Mouse (Mus musculus) cerebellum, adult 9-10 months (tissue): ENCODE measurements around the gene Tmem176a.
"Not testable (repeated sequence)": the region's sequence is repeated elsewhere in the genome, so short reads cannot be mapped to it uniquely, and the experiment has no call there.

Experiments used
- DNase-seq: peaks from one replicate; pipeline ENCODE4 v3.0.0; 2022

Gene Tmem176a

GRCm38 (mm10) chr6:48840371-48840969 lies at the start of gene Tmem176a:
Gene Tmem176a, plus strand, starts transcription at chr6:48840919.
- DNase-seq = no peak

- no peak for DNase-seq
These were observed 38.8 kb upstream of the Tmem176a start for GRCm38 (mm10) chr6:48801897-48802296.

DNA sequence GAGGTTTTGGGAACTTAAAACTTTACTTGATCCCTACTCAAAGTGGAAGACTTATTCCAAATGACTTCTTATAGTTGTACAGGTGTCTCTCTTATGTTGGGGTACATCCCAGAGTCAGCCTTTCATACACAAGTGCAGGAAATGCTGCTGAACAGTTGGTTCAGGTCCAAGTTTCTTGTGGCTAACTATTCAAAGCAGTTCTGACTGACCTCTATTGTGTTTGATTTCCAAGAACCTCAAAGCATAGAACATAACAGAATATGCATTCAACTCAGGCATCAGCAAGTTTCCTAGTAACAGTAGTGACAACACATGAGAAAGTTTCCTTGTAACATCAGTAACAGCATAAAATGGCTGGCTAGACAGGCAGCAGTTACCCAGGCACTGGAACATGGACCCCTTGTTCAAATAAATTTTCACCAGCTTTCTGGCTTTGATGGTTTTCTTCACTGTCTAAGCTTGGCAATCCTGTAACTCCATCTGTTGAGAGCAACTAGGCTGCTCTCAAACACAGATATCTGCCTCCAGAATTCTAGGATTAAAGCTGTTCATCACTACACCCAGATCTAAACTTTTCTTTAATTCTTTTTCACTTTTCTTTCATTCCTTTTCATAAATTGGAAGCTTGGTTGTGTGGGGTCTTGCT lies 37.2 kb upstream of the Tmem176a start:
- DNase-seq = no peak

- no peak for DNase-seq
These were observed 36.4 kb upstream of the Tmem176a start for GRCm38 (mm10) chr6:48804346-48804745.

GRCm38 (mm10) chr6:48806746-48807145 lies 34.0 kb upstream of the Tmem176a start:
- DNase-seq = no peak

DNA sequence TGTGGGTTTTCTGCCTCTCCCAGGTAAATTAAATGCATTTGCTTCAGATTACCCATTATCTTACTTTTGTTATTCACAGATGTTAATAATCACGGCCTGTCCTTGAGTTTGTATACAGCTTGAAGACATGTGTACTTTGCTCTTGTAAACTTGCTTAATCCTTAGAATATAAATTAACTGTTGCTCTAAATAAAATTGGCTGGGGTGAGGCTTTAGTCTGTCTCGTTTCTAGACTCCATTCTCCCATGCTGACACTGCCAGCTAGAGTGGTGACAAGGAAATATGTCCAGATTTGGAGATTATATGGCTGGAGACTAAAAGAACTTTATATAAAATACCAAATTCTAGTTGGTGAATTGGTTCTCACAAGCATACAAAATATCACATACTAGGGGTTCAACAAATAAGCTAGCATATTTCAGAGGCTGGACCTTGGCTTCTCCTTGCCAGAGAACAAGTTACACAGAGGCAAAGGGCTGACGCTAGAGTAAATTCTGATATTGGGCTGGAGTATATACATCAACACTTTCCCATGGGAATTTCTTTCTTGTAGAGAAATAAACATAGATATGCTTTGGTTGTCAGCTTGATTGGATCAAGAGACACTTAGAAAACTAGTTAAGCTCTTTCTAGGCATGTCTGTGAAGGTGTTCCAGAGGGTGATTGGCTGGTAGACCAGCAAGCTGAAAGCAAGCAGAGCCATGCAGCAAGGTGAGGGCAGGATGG lies 31.1 kb upstream of the Tmem176a start:
- DNase-seq = no peak

GRCm38 (mm10) chr6:48815013-48815412 lies 25.7 kb upstream of the Tmem176a start:
- no peak for DNase-seq

DNA sequence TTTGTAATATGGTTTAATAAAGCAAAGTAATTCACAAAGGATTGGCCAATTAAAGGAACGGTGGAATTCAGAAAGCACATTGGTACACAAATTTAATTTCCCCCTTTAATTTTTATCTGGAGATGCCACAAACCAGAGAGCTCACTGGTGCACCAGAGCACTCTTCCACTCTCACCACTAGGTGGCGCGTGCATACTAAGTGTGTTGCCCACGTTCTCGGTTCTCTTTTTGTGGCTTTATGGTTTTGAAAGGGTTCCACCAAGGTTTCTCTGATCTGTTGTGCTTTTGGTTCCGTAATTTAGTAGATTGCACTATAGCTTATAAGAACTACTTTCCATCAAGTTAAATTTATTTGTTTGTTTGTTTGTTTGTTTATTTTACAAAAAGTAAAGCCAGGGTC lies 22.9 kb upstream of the Tmem176a start:
- DNase-seq = peak; percentile 54

- not testable (repeated sequence) for DNase-seq
These were observed 18.5 kb upstream of the Tmem176a start for GRCm38 (mm10) chr6:48821991-48822785.

- DNase-seq = no peak
These were observed 15.7 kb upstream of the Tmem176a start for GRCm38 (mm10) chr6:48825016-48825415.

DNA sequence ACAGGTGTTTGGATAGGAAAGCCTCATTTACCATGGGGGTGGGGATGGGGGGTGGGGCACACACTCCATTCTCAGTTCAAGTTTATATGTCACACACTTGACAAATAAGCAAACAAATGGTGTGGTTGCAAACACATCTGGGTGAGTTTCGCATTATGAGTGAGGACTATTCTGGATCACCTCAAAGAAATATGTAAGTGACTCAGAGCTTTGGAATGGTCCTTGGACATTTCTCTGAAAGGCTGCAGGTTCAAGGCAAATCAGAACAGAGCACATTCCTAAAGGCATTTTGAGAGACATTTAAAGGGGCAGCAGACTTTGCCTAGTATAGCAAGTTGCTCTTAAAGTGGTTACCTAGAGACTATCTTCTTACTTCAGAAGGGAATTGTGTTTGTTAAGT lies 11.7 kb upstream of the Tmem176a start:
- DNase-seq = no peak

DNA sequence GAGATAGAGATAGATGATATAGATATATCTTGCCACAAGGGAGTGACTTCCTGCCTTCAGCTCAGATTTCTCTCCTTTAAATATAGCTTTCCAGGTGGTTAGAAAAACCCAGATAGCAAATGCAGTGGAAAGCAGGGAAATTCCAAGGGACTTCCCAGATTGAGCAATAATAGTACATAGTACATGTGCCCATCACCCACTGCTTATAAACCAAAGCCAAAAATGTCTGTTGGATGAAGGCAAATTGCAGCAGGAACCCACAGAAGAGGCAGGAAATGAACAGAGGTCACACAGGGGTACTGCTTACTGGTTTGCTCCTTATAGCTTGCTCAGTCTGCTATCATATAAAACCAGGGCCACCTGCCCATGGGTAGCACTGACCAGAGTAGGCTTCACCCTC lies 11.1 kb upstream of the Tmem176a start:
- no peak for DNase-seq

DNA sequence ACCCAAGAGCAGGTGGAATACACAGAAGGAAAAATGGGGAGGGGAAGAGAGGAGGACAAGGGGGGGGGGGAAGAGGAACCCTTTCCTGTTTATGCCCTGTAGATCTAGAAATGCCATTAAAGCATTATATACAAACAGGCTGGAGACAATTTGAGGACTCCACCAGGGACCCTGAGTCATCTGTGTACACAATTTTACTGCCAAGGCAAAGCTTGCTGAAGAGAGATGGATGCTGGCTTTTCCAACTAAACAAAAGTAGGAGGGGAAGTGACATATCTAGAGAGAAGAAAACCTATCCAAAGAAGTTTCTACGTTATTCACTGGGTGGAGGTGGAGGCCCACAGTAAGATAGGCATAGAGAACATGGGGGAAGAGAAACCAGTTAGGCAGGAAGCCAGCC lies 10.5 kb upstream of the Tmem176a start:
- no peak for DNase-seq

- no peak for DNase-seq
These were observed 9.6 kb upstream of the Tmem176a start for GRCm38 (mm10) chr6:48831141-48831540.

- DNase-seq = no peak
These were observed 8.3 kb upstream of the Tmem176a start for GRCm38 (mm10) chr6:48832426-48832825.

DNA sequence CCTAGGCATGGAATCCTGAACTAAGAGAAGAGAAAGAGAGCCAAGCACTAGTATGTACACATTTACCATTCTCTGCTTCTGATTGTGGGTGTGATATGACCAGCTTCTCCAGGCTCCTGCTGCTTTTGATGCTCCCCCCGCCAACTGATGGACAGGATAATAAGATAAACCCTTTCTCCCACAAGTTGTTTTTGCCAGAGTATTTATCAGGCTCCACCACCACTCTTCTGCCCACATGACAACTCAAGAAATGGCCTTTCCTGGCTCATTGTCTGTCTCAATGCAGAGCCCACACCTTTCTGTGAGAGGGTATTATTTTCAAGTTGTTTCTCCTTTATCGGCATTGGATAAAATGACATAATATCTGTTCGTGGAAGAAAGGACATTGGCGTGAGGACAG lies 7.2 kb upstream of the Tmem176a start:
- no peak for DNase-seq

DNA sequence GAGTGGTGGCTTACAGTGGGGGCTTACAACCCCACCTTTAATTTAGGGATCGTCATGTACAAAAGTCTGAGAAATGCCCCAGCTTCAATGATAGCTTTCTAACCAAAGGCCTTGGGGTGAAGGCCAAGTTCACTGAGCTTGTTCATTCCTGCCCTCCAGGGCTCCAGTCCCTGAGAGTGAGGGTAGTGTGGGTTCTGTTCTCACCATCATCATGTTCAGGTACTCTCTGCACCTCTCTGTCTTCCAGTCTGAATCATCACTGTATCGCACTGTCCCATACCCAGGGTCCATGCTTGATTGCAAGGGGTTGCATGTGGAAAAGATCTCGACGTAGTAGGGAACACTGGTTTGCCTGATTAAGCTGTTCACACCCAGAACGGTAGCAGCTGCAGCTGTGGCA lies 5.5 kb upstream of the Tmem176a start:
- DNase-seq = no peak

GRCm38 (mm10) chr6:48836146-48836545 lies 4.6 kb upstream of the Tmem176a start:
- no peak for DNase-seq

- no peak for DNase-seq
These were observed 3.2 kb upstream of the Tmem176a start for GRCm38 (mm10) chr6:48837516-48837915.

- DNase-seq = no peak
These were observed 2.2 kb upstream of the Tmem176a start for GRCm38 (mm10) chr6:48838321-48839080.

DNA sequence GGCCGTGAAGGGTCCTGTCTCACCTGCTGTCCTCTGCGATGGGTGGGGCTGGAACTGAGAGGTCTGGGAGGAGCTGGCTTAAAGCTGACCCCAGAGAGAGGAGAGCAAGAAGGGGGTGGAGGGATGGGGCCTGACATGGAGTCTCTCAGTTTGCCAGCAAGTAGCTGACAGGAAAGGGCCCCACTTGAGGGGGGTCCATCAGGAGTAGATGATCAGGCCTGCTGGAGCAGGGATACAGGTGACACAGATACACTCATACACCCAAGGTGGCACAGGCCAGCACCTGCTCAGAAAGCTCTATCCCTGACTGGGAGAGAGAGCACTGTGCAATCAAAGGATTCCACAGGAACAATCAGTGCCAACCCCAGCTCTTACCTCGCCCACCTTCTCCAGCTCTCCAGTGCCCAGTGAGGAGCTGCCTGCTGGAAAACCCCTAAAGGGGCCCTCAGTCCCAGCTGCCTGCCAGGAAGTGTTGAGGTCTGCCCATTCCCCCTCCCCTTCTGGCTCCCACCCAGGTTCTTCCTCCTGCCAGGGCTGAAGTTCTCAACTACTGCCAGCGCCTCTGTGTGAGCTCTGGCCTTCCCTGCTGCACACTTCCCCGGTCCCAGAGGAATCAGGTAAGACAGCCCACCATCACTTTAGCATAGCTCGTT lies 380 bp downstream of the Tmem176a start, which contains the start of gene Tmem176b:
Tmem176b (minus strand) TSS at position 524 of the 653 bp plus-strand sequence.
- peak; percentile 39 for DNase-seq
